Mouse (Mus musculus) urinary bladder, postnatal 14 days (tissue): ENCODE measurements around the gene Cilp2.

ENCODE experiments used
- DNase-seq: peaks from one replicate; pipeline ENCODE4 v3.0.0; 2021; ENCODE audit warnings: low spot score

Cilp2 gene

GRCm38 (mm10) chr8:69874155-69874554 is 13.3 kb downstream of the Cilp2 start:
- peak; percentile 58 for DNase-seq

GRCm38 (mm10) chr8:69870907-69871306 is 16.6 kb downstream of the Cilp2 start:
- DNase-seq, result no peak

GRCm38 (mm10) chr8:69870003-69870765 is 17.3 kb downstream of the Cilp2 start:
- no peak for DNase-seq

- no peak for DNase-seq
Measured at GRCm38 (mm10) chr8:69867696-69868326, 19.7 kb downstream of the Cilp2 start.

- DNase-seq, result no peak
Measured at GRCm38 (mm10) chr8:69864180-69864579, 23.3 kb downstream of the Cilp2 start.

- no peak for DNase-seq
Measured at GRCm38 (mm10) chr8:69863387-69864020, 24.0 kb downstream of the Cilp2 start.

- DNase-seq, result no peak
Measured at GRCm38 (mm10) chr8:69861251-69861650, 26.2 kb downstream of the Cilp2 start.

GRCm38 (mm10) chr8:69860807-69861206 is 26.7 kb downstream of the Cilp2 start:
- no peak for DNase-seq

GRCm38 (mm10) chr8:69853869-69854268 is 33.6 kb downstream of the Cilp2 start:
- no peak for DNase-seq

GRCm38 (mm10) chr8:69850926-69851506 is 36.5 kb downstream of the Cilp2 start:
- no peak for DNase-seq

- DNase-seq, result no peak
Measured at GRCm38 (mm10) chr8:69849899-69850298, 37.6 kb downstream of the Cilp2 start.

GRCm38 (mm10) chr8:69848951-69849350 is 38.5 kb downstream of the Cilp2 start:
- peak; percentile 73 for DNase-seq

- no peak for DNase-seq
Measured at GRCm38 (mm10) chr8:69847167-69848065, 40.1 kb downstream of the Cilp2 start.

GRCm38 (mm10) chr8:69837057-69837682 is 50.3 kb downstream of the Cilp2 start:
- no peak for DNase-seq

GRCm38 (mm10) chr8:69832298-69832853 is 55.1 kb downstream of the Cilp2 start, which contains the start of gene Pbx4:
Gene Pbx4, plus strand, starts transcription at chr8:69832491.
- DNase-seq, result peak; percentile 72
